ENCODE assay signal across 11 mouse cellular contexts in the genomic region with DNA sequence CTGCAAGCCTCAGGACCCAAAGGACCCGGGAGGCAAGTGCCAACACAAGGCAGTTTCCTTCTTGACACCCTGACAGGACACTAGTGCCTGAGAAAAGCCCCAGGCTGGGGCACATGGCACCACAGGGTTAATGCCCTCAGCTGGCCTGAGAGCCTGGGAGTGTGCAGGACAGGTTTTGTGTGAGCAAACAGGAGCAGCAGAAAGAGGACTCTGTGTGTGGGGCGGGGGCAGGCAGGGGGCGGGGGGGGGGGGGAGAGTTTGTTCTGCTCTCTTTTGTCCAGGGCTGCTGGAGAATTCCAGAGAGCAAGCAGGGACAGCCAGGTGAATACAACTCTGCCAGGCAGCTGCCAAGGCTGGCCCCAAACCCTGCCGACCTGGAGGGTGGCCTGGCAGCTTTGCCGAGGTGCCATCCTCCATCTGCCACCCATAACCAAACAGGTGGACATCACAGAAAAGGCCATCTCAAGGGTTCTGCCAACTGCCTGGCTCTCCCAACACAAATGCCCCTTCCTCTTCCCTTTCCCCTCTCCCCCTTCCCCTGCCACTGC. TPM values are rescaled to one million over a fixed set of nuclear protein-coding genes. Genes with fewer than 3 reads are reported as not detected.
"Had no signal": no experiment of that assay in that cellular context is flagged by ENCODE, and none has a peak within 500 bp of the region (broad histone marks: within the 10 kb centered on the region; RNA-seq: fewer than 3 reads in every experiment).

No protein-coding gene starts in this region.

RNA-seq across cellular contexts. Expression of gene Pnma3, which starts 2.3 kb away (rescaled TPM):
- polyA plus RNA-seq: liver, embryonic 13.5 days; liver, embryonic 15.5 days; liver, postnatal 0 days; lung, adult 2 months; macrophage; spleen, adult 2 months; thymus, postnatal 0 days had no signal

RNA-seq across cellular contexts. Expression of gene Xlr4a, which starts 15.4 kb away (rescaled TPM):
- polyA plus RNA-seq: lung, adult 2 months; neural tube, embryonic 14.5 days had no signal

RNA-seq across cellular contexts. Expression of gene Pnma5, which starts 29.9 kb away (rescaled TPM):
- polyA plus RNA-seq: liver, embryonic 13.5 days; liver, postnatal 0 days; lung, adult 2 months; macrophage; midbrain, embryonic 11.5 days; midbrain, embryonic 13.5 days; neural tube, embryonic 12.5 days; spleen, adult 2 months; thymus, postnatal 0 days had no signal

RNA-seq across cellular contexts. Expression of gene Xlr3a, which starts 30.1 kb away (rescaled TPM):
- polyA plus RNA-seq: macrophage had no signal

RNA-seq across cellular contexts. Expression of gene Gm14685, which starts 50.0 kb away (rescaled TPM):
- polyA plus RNA-seq: liver, embryonic 13.5 days; macrophage; spleen, adult 2 months had no signal
